Mouse (Mus musculus) telencephalon, adult 2 months (tissue): ENCODE results near the gene Fto.

Source experiments
- DNase-seq: peaks from one replicate; pipeline ENCODE4 v3.0.0-alpha.2; 2011; ENCODE audit warnings: low read depth, low spot score

The Fto gene

GRCm38 (mm10) chr8:91448667-91449329 lies 135.5 kb downstream of the Fto start:
- no peak for DNase-seq

GRCm38 (mm10) chr8:91454926-91455325 lies 141.6 kb downstream of the Fto start:
- no peak for DNase-seq

- DNase-seq, result no peak
Measured at GRCm38 (mm10) chr8:91455591-91455990, 142.3 kb downstream of the Fto start.

- no peak for DNase-seq
Measured at GRCm38 (mm10) chr8:91458016-91458415, 144.7 kb downstream of the Fto start.

GRCm38 (mm10) chr8:91460965-91461364 lies 147.6 kb downstream of the Fto start:
- DNase-seq, result no peak

- no peak for DNase-seq
Measured at GRCm38 (mm10) chr8:91463757-91464156, 150.4 kb downstream of the Fto start.

- no peak for DNase-seq
Measured at GRCm38 (mm10) chr8:91467463-91467862, 154.1 kb downstream of the Fto start.

- no peak for DNase-seq
Measured at GRCm38 (mm10) chr8:91467881-91468534, 154.7 kb downstream of the Fto start.

GRCm38 (mm10) chr8:91469441-91469840 lies 156.1 kb downstream of the Fto start:
- no peak for DNase-seq

GRCm38 (mm10) chr8:91474731-91475279 lies 161.5 kb downstream of the Fto start:
- DNase-seq, result peak; percentile 64

- DNase-seq, result no peak
Measured at GRCm38 (mm10) chr8:91476988-91477387, 163.7 kb downstream of the Fto start.

- no peak for DNase-seq
Measured at GRCm38 (mm10) chr8:91477471-91477870, 164.1 kb downstream of the Fto start.

GRCm38 (mm10) chr8:91482511-91482910 lies 169.2 kb downstream of the Fto start:
- no peak for DNase-seq

GRCm38 (mm10) chr8:91486394-91486793 lies 173.1 kb downstream of the Fto start:
- no peak for DNase-seq

- DNase-seq, result no peak
Measured at GRCm38 (mm10) chr8:91487456-91487855, 174.1 kb downstream of the Fto start.

GRCm38 (mm10) chr8:91488086-91488783 lies 174.9 kb downstream of the Fto start:
- DNase-seq, result peak; percentile 22

- DNase-seq, result no peak
Measured at GRCm38 (mm10) chr8:91488784-91489450, 175.6 kb downstream of the Fto start.

- DNase-seq, result no peak
Measured at GRCm38 (mm10) chr8:91490065-91490464, 176.7 kb downstream of the Fto start.

GRCm38 (mm10) chr8:91493373-91493772 lies 180.0 kb downstream of the Fto start:
- no peak for DNase-seq

- DNase-seq, result no peak
Measured at GRCm38 (mm10) chr8:91494501-91495259, 181.4 kb downstream of the Fto start.

GRCm38 (mm10) chr8:91495260-91495601 lies 181.9 kb downstream of the Fto start:
- DNase-seq, result no peak
